Mouse (Mus musculus) adrenal gland, postnatal 10 days (tissue): ENCODE data around the gene Apbb1. TPM values are rescaled to one million over a fixed set of nuclear protein-coding genes. Genes with fewer than 3 reads are reported as not detected.

Experiments used
- DNase-seq: peaks from one replicate; pipeline ENCODE4 v3.0.0; 2021; ENCODE audit warnings: mixed read lengths
- total RNA-seq, 2 experiments: library from RNA; stranded (reverse); gene quantifications; 2 replicates each; pipeline ENCODE4 v1.2.3; 2021

Apbb1 gene
- total RNA-seq, 2 experiments from 2014 or later, result 19.6 to 25.2 TPM

DNA sequence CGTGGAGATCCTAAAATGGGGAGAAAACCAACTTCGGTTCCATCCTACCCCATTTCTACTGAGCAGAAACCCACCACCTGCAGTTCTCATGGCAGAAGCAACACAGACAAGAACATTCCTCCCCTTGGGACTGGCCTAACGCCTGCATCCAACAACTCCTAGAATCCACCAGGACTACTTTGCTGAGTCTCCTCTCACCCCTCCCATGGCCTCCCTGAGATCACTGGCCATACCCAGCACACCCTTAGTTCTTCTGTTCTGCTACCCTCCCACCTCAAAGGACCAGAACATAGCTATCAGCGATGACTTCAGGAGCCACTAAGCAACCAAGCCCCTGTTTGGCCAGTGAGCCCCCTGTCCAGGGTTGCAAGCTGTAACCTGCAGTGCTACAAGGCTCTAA is 10.7 kb downstream of the Apbb1 start:
- DNase-seq, result no peak

DNA sequence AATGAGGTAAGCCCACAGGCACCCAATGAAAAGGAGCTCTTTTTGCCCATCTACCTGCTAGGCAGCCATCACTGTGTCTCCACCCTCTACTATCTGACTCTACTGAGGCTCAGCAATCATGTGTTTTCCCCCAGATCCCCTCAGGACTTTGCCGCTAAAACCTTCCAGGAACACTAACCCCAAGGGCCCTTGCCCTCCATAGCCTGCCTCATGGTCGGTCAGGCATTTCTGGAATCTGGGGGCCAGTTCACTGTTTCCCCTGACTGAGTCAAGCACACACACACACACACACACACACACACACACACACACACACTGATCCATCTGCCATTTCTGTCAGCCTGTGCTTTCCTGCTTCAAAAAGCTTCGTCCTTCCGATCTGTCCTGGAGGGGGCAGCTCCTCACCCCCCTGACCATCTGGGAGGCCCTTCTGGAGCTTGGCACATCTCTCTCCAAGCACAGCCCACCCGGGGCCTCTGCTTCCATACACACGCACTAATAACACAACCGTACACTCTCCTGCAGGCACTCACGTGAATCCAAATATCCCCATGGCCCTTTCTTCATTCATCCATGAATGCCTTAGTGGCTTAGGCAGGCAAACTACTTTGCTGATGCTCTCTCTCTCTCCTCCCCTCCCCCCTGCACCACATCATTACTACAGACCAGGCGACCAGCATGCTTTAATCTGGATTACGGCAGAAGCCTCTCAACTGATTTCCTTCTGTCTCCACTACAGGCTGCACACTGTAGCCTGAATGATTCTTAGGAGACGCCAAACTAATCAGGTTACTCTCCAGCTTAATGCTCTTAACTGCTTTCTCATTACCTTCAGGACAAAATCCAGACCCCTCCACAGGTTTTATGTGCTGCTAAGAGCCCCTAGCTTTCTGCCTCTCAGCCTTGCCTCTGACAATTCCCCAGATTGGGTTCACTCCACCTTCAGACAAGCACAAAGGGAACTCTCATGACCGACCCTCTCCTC is 11.6 kb downstream of the Apbb1 start:
- no peak for DNase-seq

DNA sequence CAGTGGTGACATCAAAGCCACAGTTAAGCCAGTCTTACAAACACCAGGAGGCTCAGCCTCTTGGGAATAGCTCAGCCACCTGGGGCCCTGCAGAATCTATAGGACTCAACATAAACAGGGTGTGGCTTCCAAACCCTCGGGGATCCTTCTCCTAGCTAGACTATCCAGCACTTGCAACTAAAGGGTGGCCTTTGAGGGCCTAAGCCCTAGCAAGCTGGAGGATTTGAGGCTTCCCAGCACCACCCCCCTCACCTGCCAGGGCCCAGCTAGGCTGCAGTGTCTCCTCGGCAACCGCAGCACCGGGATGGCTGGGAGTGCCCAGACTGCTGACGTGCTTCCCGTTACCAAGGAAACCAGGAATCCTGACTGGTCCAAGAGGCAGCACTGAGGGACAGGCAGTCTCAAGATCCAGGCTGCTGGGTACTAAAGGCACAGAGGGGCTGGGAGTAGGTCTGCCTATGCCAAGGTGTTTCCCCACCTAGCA is 12.4 kb downstream of the Apbb1 start:
- peak; percentile 41 for DNase-seq

DNA sequence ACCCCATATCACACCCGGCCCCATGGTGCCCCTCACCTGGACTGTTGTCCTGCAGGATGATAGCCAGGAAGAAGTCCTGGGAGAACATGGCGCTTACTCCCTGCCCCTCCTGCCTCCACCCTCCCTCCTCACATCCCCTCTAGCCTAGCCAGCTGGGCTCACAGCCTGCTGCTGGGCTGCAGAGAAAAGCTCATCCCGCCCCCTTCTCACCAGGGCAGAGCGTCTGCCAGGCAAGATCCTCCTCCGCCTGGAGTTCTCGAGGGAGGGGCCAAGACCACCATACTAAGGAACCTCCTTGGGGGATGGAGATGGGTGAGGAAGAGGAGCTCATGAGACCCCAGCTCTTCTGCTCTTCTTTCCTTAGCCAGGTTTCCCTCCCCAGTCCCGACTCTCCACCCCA is 12.9 kb downstream of the Apbb1 start:
- no peak for DNase-seq

DNA sequence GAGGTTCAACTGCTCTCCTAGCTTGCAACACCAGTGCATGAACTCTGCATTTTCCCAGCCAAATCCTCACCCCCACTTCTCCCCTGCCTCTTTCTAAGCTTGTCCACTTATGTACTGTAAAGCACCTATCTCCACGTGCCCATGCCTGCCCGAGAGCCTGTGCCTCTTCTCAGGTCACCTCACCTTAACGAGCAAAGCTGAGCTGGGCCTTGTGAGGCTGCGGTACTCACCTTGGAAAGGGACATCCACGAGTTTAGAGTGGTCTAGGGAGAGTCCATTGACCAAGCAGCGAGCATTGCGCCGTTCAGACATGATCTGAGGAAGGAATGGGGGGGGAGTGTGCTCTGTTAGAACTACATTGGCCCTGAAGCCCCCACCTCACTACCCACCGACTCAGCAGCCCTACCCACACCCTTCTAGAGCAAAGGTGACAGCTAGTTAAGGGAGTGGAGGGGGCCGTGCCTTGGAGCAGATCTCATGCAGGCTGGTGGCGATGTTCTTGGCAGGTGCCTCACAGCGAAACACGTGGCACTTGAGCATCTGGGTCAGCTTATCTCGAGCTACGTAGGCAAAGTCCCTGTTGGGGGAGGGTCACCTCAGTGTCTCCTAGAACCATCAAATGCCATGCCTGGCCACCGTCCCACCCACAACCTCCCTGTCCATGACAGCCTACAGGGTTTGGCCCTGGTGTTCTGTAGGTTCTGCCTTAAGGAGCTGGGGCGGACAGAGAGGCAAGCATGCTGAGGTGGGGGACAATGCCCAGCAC is 16.2 kb downstream of the Apbb1 start:
- no peak for DNase-seq

DNA sequence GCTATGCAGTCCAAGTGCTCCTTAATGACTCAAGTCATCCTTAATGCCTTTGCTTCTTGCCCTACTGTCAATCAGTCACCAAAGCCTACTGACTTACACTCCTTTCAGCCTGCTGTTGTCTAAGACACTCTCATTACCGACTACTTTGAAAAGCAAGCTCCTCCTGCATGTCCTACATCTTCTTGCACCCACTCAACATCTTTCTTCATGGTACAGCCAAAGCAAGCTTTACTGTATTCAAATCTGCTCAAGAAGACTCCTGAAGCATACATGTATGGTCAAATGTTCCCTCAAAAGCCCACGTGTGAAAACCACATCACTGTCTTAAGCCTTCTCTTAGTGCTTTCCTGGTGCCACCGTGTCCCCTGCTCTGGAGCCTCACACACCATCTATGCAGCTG is 18.1 kb downstream of the Apbb1 start:
- DNase-seq, result no peak

DNA sequence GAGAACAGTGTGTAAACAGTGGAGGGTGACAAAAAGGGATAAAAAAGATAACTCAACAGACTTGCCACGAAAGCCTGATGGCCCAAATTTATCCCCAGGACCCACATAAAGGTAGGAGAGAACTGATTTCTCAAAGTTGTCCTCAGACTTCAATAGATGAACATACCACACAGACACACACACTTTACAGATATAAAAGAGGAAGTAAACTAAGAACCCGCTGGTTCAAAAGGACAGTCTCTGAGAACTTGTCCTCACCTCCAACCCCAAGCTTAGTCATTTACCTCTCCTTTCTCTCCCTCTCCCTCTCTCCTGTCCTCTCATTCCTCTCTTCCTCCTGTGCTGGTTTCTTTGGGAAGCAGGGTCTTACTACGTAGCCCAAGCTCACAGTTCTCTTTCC is 19.1 kb downstream of the Apbb1 start:
- DNase-seq, result no peak

DNA sequence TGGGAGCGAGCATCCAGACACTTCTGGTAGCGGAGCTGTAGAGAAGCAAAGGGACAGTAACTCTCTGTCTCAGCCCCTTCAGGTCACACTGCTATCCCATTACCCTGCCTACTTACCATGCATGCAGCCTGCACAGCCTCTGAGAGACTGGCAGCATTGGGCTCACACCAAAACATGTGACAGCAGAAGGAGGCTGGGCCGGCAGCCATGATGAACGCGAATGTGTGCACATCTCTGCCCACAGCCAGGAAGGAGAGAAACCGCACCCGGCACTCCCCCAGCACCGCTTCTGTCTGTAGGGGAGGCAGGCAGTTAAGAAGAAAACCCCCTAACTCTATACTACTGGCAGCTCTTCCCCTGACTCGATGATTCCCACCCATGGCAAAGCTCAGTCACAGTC is 22.4 kb downstream of the Apbb1 start:
- no peak for DNase-seq

DNA sequence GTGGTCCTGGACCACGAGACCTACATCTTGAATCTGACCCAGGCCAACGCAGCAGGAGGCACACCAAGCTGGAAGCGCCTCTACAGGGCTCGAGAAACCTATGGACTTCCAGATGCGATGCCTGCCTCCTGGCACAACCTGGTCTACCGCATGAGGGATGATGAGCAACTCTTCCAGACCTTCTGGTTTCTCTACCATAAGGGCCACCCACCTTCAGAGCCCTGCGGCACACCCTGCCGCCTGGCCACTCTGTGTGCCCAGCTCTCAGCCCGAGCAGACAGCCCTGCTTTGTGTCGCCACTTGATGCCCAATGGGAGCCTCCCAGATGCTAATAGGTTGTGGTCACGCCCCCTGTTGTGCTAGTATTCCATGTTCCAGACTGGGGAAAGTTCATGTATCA is 23.8 kb downstream of the Apbb1 start:
- no peak for DNase-seq

DNA sequence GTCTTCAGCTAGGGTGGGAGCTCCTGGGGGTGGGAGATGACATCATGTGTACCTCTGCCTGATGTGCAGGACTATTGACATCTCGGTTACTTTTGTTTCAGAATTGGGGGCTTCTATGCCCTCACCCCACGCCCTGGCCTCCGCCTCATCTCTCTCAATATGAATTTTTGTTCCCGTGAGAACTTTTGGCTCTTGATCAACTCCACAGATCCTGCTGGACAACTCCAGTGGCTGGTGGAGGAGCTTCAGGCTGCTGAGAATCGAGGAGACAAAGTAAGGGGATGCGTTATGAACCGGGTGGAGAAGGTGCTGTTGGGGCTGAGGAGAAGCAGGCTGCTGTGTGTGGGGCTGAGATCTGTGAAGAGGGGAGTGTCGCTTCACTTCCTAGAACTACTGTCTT is 25.0 kb downstream of the Apbb1 start:
- DNase-seq, result no peak

DNA sequence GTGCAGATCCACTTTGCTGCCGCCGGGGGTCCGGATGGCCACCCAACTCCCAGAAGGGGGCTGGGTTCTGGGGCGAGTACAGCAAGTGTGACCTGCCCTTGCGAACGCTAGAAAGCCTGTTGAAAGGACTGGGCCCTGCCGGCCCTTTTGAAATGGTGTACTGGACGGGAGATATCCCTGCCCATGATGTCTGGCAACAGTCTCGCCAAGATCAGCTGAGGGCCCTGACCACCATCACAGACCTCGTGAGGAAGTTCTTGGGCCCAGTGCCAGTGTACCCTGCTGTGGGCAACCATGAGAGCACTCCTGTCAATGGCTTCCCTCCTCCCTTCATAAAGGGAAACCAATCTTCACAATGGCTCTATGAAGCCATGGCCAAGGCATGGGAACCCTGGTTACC is 25.9 kb downstream of the Apbb1 start:
- no peak for DNase-seq

DNA sequence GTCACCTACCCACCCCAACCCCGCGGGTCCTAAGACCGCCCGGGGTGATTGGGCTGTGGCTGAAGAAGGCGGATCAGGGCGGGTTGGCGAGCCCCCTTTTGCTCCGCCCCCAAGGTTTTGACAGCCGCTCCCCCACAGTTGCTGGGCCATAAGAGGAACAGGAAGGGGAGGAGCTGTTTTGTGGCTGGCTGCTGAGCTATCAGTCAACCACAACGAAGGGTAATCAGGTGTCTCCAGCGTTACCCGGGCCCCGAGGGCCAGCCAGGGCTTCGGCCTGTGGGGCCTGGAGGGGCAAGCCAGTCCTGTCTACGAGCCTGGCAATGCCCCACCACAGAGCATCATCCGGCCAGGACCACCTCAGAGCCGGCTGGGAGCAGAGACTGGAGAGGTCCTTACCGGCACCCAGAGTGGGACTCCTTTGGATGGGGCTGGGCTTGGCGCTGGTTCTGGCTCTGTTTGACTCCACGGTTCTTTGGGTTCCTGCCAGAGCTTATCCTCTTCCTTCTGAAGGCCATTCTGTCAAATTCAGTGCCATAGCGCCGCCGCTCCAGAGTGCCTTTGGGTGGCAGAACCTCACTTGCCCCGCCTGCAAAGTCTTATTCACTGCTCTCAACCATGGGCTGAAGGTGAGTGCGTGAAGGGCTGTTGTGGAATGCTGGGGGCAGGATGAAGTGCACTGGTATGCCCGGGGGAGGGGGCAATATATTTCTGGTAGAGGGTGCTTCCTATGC is 27.1 kb downstream of the Apbb1 start, which contains the start of gene Smpd1:
TSS of gene Smpd1 (plus strand) at position 149 of the 731 bp plus-strand sequence.
- DNase-seq, result peak; percentile 92

DNA sequence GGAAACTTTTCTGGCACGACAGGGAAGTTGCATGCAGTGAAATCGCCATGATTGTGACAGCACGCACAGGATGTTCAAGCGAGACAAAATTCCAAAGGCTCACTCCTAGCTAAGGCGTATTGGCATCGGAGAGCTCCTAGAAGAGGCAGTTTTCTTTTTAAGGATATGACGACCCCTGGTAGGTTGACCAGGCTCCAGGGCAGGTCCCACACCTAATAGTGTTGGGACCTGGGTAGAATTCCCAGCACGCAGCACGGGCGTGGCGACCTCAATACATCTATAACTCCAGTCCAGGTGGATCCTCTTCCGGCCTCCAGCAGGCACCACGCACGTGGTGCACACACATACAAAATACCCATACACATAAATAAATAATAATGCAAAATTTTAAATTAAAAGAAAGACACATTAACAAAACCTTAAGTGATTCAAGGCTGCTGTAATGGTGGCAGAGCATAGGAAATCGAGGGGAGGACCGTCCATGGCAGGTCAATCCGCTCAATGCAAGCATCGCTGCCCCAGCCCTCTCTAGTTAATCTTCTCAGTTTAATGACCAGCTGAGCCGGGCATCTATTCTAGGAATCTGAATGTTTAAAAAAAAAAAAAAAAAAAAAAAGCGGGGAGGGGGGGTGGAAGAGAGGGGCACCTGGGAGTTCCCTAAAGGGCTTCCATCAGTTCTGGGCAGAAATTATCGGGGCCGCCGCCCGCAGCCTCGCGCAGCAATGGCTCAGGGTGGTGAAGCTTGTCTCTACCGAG is 27.8 kb downstream of the Apbb1 start:
- no peak for DNase-seq

DNA sequence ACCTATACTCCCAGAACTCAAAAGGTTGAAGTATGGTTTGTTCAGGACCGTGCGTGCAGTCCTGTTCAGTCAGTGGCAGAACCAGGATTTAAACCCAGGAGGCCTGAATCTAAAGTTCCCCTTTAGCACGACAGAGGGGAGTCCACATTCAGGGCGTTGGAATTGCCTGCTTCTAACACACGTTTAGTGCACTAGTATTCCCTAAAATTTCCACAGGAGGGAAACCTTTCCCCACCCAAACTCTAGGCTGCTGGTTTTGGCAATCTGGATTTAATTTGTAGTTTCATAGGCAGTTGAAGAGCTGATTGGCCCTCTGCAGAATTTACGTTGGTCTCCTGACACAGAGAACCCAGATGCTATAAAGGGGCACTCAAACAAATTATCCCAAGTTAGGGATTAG is 32.4 kb downstream of the Apbb1 start:
- no peak for DNase-seq

DNA sequence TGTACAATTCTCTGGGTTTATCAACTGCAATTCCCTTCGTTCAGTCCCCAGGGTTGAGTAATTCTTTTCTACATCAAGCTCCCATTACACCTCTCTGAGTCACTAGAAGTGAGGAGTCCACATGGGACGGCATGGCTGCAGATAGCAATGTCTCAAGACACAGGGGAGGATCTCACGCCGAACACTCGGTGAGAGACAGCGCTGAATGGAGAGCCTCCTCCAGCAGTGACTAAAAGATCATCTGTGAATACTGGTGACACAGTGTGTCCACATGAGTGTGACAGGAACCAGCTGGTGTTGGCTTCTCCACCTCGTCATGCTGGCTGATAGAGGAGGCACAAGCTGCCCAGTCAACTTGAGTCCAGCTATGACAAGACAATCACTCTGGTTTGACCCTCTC is 33.5 kb downstream of the Apbb1 start:
- no peak for DNase-seq

DNA sequence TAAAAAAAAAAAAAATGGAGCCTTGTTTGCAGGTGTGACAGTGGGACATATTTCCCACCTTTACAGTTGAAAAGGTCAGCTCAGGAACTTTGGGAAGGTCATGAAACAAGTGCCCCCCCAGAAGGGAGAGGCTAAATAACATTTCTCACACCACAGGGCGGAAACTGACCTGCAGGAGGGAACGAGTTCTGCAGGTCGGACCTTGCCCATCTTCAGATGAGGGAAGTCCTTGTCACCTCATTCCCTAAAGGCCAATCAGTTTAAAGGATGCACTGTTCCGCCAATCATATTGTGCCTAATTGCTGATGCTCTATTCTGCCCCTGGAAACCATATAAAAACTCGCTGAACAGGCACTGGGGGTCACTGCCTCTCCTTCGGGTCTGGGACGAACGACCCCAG is 35.5 kb downstream of the Apbb1 start:
- no peak for DNase-seq

DNA sequence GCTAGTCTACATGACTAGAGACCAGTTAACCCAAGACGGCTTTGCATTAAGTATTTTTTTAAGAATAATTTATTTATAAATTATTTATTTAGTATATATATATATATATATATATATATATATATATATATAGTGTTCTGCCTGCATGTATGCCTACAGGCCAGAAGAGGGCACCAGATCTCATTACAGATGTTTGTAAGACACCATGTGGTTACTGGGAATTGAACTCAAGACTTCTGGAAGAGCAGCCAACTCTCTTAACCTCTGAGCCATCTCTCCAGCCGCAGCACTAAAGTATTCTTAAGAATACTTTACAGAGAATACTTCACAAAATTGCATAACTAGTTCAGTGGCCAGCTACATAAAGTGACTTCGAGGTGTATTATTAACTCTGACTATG is 47.3 kb downstream of the Apbb1 start:
- DNase-seq, result no peak

DNA sequence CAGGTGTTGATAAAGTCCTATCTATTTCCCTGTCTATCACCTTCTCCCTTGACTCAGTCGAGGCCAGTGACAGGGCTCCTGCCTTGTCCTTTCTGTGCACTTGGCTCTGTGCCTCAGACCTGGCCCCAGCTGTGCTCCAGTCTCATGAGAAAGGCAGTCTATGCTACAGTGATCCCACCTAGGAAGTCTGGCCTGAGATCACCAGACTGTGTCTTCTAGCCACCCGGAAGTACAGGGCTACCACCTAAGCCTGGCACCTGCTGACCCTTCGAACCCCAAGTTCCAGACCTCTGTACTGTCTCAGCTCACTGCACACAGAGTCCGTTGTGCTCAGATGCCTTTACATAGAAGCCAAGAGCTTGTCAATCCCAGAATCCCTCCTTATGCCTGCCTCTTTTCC is 53.4 kb downstream of the Apbb1 start:
- peak; percentile 16 for DNase-seq

DNA sequence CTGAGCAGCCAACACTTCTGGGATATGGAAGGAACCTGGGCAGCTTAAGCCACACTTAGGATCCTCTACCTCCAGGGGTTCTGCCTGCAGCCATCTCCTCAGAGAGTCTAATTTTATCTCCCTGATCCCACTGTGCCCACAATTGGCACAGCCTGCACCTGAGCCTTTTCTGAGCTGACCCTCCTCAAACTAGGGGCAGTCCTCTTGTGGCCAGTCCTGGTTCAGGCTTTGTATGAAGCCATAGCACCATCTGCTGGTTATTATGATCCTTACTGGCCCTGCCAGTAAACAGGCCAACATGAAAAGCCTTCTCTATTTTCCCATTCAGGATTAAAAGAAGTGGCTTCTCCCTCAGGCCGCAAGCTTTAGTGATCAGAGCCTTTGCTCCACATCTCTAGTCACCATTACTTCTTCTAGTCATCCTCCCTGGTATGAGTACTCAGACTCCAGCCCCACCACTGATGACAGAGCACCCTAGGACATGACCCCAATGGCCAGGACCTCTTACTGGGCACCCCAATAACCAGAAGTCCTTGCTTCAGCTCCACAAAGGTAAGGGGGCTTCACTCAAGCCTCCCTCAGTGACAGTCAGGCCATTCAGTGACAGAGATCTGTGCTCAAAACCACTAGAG is 54.0 kb downstream of the Apbb1 start:
- DNase-seq, result peak; percentile 45

DNA sequence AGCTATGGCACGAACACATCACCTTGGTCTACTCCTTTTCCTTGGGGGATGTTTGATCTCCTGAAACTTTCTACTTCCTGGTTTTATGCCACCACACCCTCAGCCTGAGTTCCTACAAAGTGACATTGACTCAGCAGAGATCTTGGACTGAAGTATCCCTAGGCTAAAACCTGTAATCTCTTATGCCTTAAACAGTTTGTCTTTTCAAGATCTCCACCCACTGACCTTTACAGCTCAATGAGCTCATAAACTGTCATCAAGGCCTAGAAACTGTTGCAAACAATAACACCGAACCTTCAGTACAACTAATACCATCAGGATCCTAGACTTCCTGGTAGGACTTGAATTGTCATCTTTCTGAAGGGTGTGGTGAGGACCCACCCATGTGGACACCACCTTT is 57.2 kb downstream of the Apbb1 start:
- DNase-seq, result no peak

DNA sequence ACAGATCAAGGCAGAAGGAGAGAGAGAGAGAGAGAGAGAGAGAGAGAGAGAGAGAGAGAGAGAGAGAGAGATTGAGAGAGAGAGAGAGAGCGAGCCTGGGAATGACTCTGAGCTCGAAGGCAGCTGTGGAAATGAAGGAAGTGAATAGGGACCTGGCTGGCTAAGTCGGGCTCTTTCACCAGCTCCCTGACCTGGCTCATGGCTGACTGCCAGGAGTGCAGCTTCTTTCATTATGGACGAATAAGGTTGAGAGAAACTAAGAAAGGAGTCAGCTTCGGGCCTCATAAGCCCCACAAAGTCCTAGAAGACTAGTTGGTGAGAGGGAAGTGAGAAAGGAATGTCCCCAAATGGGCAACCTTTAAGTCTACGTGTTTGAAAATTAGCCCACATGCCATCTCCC is 61.3 kb downstream of the Apbb1 start:
- peak; percentile 62 for DNase-seq
